Mouse (Mus musculus): Measurements from ENCODE around the gene Cbx7. TPM values are rescaled to one million over a fixed set of nuclear protein-coding genes. Genes with fewer than 3 reads are reported as not detected.

Gene Cbx7
- polyA plus RNA-seq (2014; fragmentation: Nextera tagmentation; extraction: Ambion mirVana), result 1.5 and 2.0 TPM in 2 replicates

GRCm38 (mm10) chr15:79970940-79971339 lies at the start of gene Cbx7:
Cbx7 (minus strand) TSS chr15:79971119.
- H3K36me3 ChIP-seq (ENCODE audit: control insufficient read depth, insufficient read depth, low read length), result no peaks in the 10 kb centered on the region
- no peak for ATAC-seq (ENCODE audit: low FRiP score, low TSS enrichment)
- H3K27ac ChIP-seq (ENCODE audit: low read depth, low read length), result no peak within 1 kb of the TSS
- no peak within 1 kb of the TSS for H3K4me3 ChIP-seq (ENCODE audit: low read length)
- H3K9me3 ChIP-seq (ENCODE audit: control insufficient read depth, low read length), result no peaks in the 10 kb centered on the region; the same call in 1 of the 2 replicates
- no peak within 1 kb of the TSS for H3K4me2 ChIP-seq (replicated peaks; ENCODE audit: low read depth, low read length)
- no peaks in the 10 kb centered on the region for H3K4me1 ChIP-seq (ENCODE audit: control insufficient read depth, insufficient read depth, low read length)
- WGBS, result 92% methylated on average over 11 of the region's 11 CpGs
- no peaks in the 10 kb centered on the region for H3K27me3 ChIP-seq (ENCODE audit: control insufficient read depth, insufficient read depth, low read length)
- no peak within 1 kb of the TSS for H3K9ac ChIP-seq (ENCODE audit: low read depth, low read length)

- no peak for ATAC-seq (ENCODE audit: low FRiP score, low TSS enrichment)
- Histone ChIP-seq H3K27ac (ENCODE audit: low read depth, low read length) (no peak overlapping the region), H3K27me3 (ENCODE audit: control insufficient read depth, insufficient read depth, low read length) (peaks cover 7% of the 10 kb centered on the region), H3K4me2 (replicated peaks; ENCODE audit: low read depth, low read length) (no peak overlapping the region), H3K36me3 (ENCODE audit: control insufficient read depth, insufficient read depth, low read length) (no peaks in the 10 kb centered on the region), H3K4me3 (ENCODE audit: low read length) (no peak overlapping the region), H3K9me3 (ENCODE audit: control insufficient read depth, low read length) (no peaks in the 10 kb centered on the region), H3K9ac (ENCODE audit: low read depth, low read length) (no peak overlapping the region), H3K4me1 (ENCODE audit: control insufficient read depth, insufficient read depth, low read length) (peaks cover 12% of the 10 kb centered on the region)
- WGBS, result 80% methylated on average over 4 of the region's 4 CpGs
These were observed 49.6 kb upstream of the Cbx7 start for GRCm38 (mm10) chr15:80020516-80020915.

- Histone ChIP-seq H3K9ac (ENCODE audit: low read depth, low read length) (no peak overlapping the region), H3K9me3 (ENCODE audit: control insufficient read depth, low read length) (no peaks in the 10 kb centered on the region), H3K4me1 (ENCODE audit: control insufficient read depth, insufficient read depth, low read length) (peaks cover 14% of the 10 kb centered on the region), H3K4me3 (ENCODE audit: low read length) (no peak overlapping the region), H3K4me2 (replicated peaks; ENCODE audit: low read depth, low read length) (no peak overlapping the region), H3K36me3 (ENCODE audit: control insufficient read depth, insufficient read depth, low read length) (no peaks in the 10 kb centered on the region), H3K27ac (ENCODE audit: low read depth, low read length) (no peak overlapping the region), H3K27me3 (ENCODE audit: control insufficient read depth, insufficient read depth, low read length) (peaks cover 15% of the 10 kb centered on the region)
- 61% methylated on average over 4 of the region's 4 CpGs for WGBS
- no peak for ATAC-seq (ENCODE audit: low FRiP score, low TSS enrichment)
These were observed 48.7 kb upstream of the Cbx7 start for GRCm38 (mm10) chr15:80019625-80020024.

GRCm38 (mm10) chr15:80019220-80019619 lies 48.3 kb upstream of the Cbx7 start:
- Histone ChIP-seq H3K4me2 (replicated peaks; ENCODE audit: low read depth, low read length) (no peak overlapping the region), H3K36me3 (ENCODE audit: control insufficient read depth, insufficient read depth, low read length) (no peaks in the 10 kb centered on the region), H3K4me1 (ENCODE audit: control insufficient read depth, insufficient read depth, low read length) (peaks cover 10% of the 10 kb centered on the region), H3K4me3 (ENCODE audit: low read length) (no peak overlapping the region), H3K27ac (ENCODE audit: low read depth, low read length) (no peak overlapping the region), H3K9me3 (ENCODE audit: control insufficient read depth, low read length) (no peaks in the 10 kb centered on the region), H3K9ac (ENCODE audit: low read depth, low read length) (no peak overlapping the region), H3K27me3 (ENCODE audit: control insufficient read depth, insufficient read depth, low read length) (peaks cover 19% of the 10 kb centered on the region)
- no peak for ATAC-seq (ENCODE audit: low FRiP score, low TSS enrichment)
- WGBS, result 86% methylated on average over 7 of the region's 7 CpGs

GRCm38 (mm10) chr15:80016563-80017301 lies 45.8 kb upstream of the Cbx7 start:
- peaks cover 44% of the 10 kb centered on the region for H3K27me3 ChIP-seq (ENCODE audit: control insufficient read depth, insufficient read depth, low read length)

GRCm38 (mm10) chr15:80015211-80015952 lies 44.5 kb upstream of the Cbx7 start:
- H3K4me2 ChIP-seq (replicated peaks; ENCODE audit: low read depth, low read length), result peak overlapping the region; percentile 99; the same call in 1 of the 2 replicates

More at GRCm38 (mm10) chr15:80016563-80017301, 45.8 kb upstream of the Cbx7 start:
- Histone ChIP-seq H3K36me3 (ENCODE audit: control insufficient read depth, insufficient read depth, low read length) (no peaks in the 10 kb centered on the region), H3K4me3 (ENCODE audit: low read length) (no peak overlapping the region), H3K9me3 (ENCODE audit: control insufficient read depth, low read length) (no peaks in the 10 kb centered on the region), H3K9ac (ENCODE audit: low read depth, low read length) (no peak overlapping the region), H3K27ac (ENCODE audit: low read depth, low read length) (no peak overlapping the region), H3K4me1 (ENCODE audit: control insufficient read depth, insufficient read depth, low read length) (peaks cover 24% of the 10 kb centered on the region; the same call in 1 of the 2 replicates), H3K4me2 (replicated peaks; ENCODE audit: low read depth, low read length) (no peak overlapping the region)
- no peak for ATAC-seq (ENCODE audit: low FRiP score, low TSS enrichment)
- 83% methylated on average over 9 of the region's 9 CpGs for WGBS

GRCm38 (mm10) chr15:80014321-80015210 lies 43.6 kb upstream of the Cbx7 start, which contains the start of gene Pdgfb:
Pdgfb (minus strand) TSS chr15:80014977.
- Histone ChIP-seq H3K9ac (ENCODE audit: low read depth, low read length) (peak within 1 kb of the TSS; percentile 82), H3K4me1 (ENCODE audit: control insufficient read depth, insufficient read depth, low read length) (peaks cover 29% of the 10 kb centered on the region; the same call in 1 of the 2 replicates), H3K27me3 (ENCODE audit: control insufficient read depth, insufficient read depth, low read length) (peaks cover 56% of the 10 kb centered on the region), H3K27ac (ENCODE audit: low read depth, low read length) (peak within 1 kb of the TSS; percentile 43; the same call in 1 of the 2 replicates), H3K4me3 (ENCODE audit: low read length) (peak within 1 kb of the TSS; percentile 67), H3K9me3 (ENCODE audit: control insufficient read depth, low read length) (no peaks in the 10 kb centered on the region), H3K4me2 (replicated peaks; ENCODE audit: low read depth, low read length) (peak within 1 kb of the TSS; percentile 99), H3K36me3 (ENCODE audit: control insufficient read depth, insufficient read depth, low read length) (no peaks in the 10 kb centered on the region)
- no peak for ATAC-seq (ENCODE audit: low FRiP score, low TSS enrichment)
- under 1% methylated on average over 58 of the region's 60 CpGs for WGBS

More at GRCm38 (mm10) chr15:80015211-80015952, 44.5 kb upstream of the Cbx7 start:
- no peak overlapping the region for H3K9ac ChIP-seq (ENCODE audit: low read depth, low read length)
- H3K4me1 ChIP-seq (ENCODE audit: control insufficient read depth, insufficient read depth, low read length), result peaks cover 27% of the 10 kb centered on the region; the same call in 1 of the 2 replicates
- peaks cover 56% of the 10 kb centered on the region for H3K27me3 ChIP-seq (ENCODE audit: control insufficient read depth, insufficient read depth, low read length)
- ATAC-seq (ENCODE audit: low FRiP score, low TSS enrichment), result no peak
- no peaks in the 10 kb centered on the region for H3K9me3 ChIP-seq (ENCODE audit: control insufficient read depth, low read length)
- H3K36me3 ChIP-seq (ENCODE audit: control insufficient read depth, insufficient read depth, low read length), result no peaks in the 10 kb centered on the region
- 67% methylated on average over 7 of the region's 7 CpGs for WGBS
- no peak overlapping the region for H3K27ac ChIP-seq (ENCODE audit: low read depth, low read length)
- H3K4me3 ChIP-seq (ENCODE audit: low read length), result peak overlapping the region; percentile 67; the same call in 1 of the 2 replicates

- peak overlapping the region; percentile 42; the same call in 1 of the 2 replicates for H3K27ac ChIP-seq (ENCODE audit: low read depth, low read length)
- no peaks in the 10 kb centered on the region for H3K9me3 ChIP-seq (ENCODE audit: control insufficient read depth, low read length)
- WGBS, result under 1% methylated on average over 36 of the region's 37 CpGs
- H3K27me3 ChIP-seq (ENCODE audit: control insufficient read depth, insufficient read depth, low read length), result peaks cover 56% of the 10 kb centered on the region
- H3K9ac ChIP-seq (ENCODE audit: low read depth, low read length), result peak overlapping the region; percentile 82
- peak overlapping the region; percentile 67 for H3K4me3 ChIP-seq (ENCODE audit: low read length)
- H3K4me1 ChIP-seq (ENCODE audit: control insufficient read depth, insufficient read depth, low read length), result peaks cover 31% of the 10 kb centered on the region; the same call in 1 of the 2 replicates
- no peaks in the 10 kb centered on the region for H3K36me3 ChIP-seq (ENCODE audit: control insufficient read depth, insufficient read depth, low read length)
- H3K4me2 ChIP-seq (replicated peaks; ENCODE audit: low read depth, low read length), result peak overlapping the region; percentile 99
- ATAC-seq (ENCODE audit: low FRiP score, low TSS enrichment), result no peak
These were observed 43.1 kb upstream of the Cbx7 start for GRCm38 (mm10) chr15:80014031-80014320.
